Mouse (Mus musculus) limb, embryonic 15.5 days (tissue): Measurements from ENCODE around the gene Abracl. TPM values are rescaled to one million over a fixed set of nuclear protein-coding genes. Genes with fewer than 3 reads are reported as not detected.

Source experiments
- ATAC-seq: fragments of 200-750 bp; cut with Nextera tagmentation; 2 replicates; pipeline ENCODE4 v1.8.0; 2017; ENCODE audit warnings: low read depth, moderate TSS enrichment; ENCODE audit not compliant: insufficient number of reproducible peaks, low FRiP score, low TSS enrichment
- H3K27ac ChIP-seq: fragments of 300-500 bp; sonication (generic); 2 replicates; pipeline ENCODE4 v1.5.1; 2015; ENCODE audit warnings: moderate library complexity, mild to moderate bottlenecking, inconsistent platforms
- H3K27me3 ChIP-seq: fragments of 300-500 bp; sonication (generic); 2 replicates; pipeline ENCODE4 v1.6.1; 2015; ENCODE audit warnings: inconsistent platforms
- H3K36me3 ChIP-seq: fragments of 300-500 bp; sonication (generic); 2 replicates; pipeline ENCODE4 v1.6.1; 2015; ENCODE audit warnings: inconsistent platforms
- H3K4me1 ChIP-seq: fragments of 300-500 bp; sonication (generic); 2 replicates; pipeline ENCODE4 v1.6.1; 2015; ENCODE audit warnings: inconsistent platforms
- H3K4me2 ChIP-seq: fragments of 300-500 bp; sonication (generic); 2 replicates; pipeline ENCODE4 v1.6.1; 2015; ENCODE audit warnings: mild to moderate bottlenecking, inconsistent platforms
- H3K4me3 ChIP-seq: fragments of 300-500 bp; sonication (generic); 2 replicates; pipeline ENCODE4 v1.5.1; 2015; ENCODE audit warnings: mild to moderate bottlenecking, inconsistent platforms
- H3K9ac ChIP-seq: fragments of 300-500 bp; sonication (generic); 2 replicates; pipeline ENCODE4 v1.6.1; 2015; ENCODE audit warnings: inconsistent platforms
- H3K9me3 ChIP-seq: fragments of 300-500 bp; sonication (generic); 2 replicates; pipeline ENCODE4 v1.6.1; 2016; ENCODE audit warnings: inconsistent platforms
- WGBS: fragments of 180-500 bp; shearing (Covaris S2); methylation state at CpG from one replicate; pipeline ENCODE4 v1.1.7; 2015; 5-methylcytosine and 5-hydroxymethylcytosine counted together
- polyA plus RNA-seq: library from polyadenylated mRNA; unstranded; fragments of >200 nt; fragmentation: Nextera tagmentation; extraction: Ambion mirVana; gene quantifications from 2 replicates; pipeline ENCODE4 v1.2.1, GENCODE M21; 2015

The Abracl gene
- polyA plus RNA-seq = 128 and 138 TPM in 2 replicates

DNA sequence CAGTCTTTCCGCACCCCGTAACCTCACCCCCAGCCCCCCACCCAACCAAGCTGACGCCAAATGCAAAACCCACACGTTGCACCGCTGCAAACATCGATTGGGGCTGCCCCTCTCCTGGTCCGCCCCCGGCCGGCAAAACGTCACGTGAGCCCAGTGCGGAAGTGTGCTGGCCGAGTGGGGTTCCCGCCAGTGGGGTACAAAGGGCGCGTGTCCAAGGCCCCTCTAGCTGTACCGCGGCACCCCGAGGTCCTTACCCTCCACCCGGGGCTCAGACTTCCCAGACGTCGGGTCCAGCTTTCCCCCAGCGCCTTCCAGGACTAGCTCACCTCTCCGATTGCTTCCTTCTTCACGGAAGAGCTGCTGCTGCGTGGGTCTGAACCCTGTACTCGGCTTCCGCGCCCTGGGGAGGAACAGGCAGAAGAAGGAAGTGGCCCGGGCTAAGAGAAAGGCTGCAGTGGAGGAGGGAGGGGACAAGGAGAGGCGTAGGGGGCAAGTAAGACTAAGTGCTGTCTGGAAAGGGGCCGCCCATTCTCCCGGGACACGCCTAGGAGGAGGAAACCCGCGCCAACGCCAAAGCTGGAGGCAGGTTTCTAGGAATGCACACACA is at the start of gene Abracl:
TSS of gene Abracl (minus strand) at position 548 of the 607 bp plus-strand sequence.
- peak within 1 kb of the TSS; percentile 80 for H3K4me3 ChIP-seq
- H3K36me3 ChIP-seq = peaks cover 9% of the 10 kb centered on the region; the same call in 1 of the 2 replicates
- H3K27ac ChIP-seq = peak within 1 kb of the TSS; percentile 97
- H3K9ac ChIP-seq = peak within 1 kb of the TSS; percentile 74
- peaks cover 10% of the 10 kb centered on the region; the same call in 1 of the 2 replicates for H3K4me1 ChIP-seq
- peak within 1 kb of the TSS; percentile 53 for H3K4me2 ChIP-seq
- no peaks in the 10 kb centered on the region for H3K9me3 ChIP-seq
- H3K27me3 ChIP-seq = no peaks in the 10 kb centered on the region
- peak; percentile 92 for ATAC-seq
- WGBS = 0% methylated on average over 37 of the region's 37 CpGs

- WGBS = 59% methylated on average over 3 of the region's 3 CpGs
- no peak overlapping the region for H3K4me3 ChIP-seq
- no peak overlapping the region for H3K9ac ChIP-seq
- H3K36me3 ChIP-seq = peaks cover 6% of the 10 kb centered on the region; the same call in 1 of the 2 replicates
- H3K4me2 ChIP-seq = no peak overlapping the region
- H3K27me3 ChIP-seq = no peaks in the 10 kb centered on the region
- peaks cover 13% of the 10 kb centered on the region for H3K4me1 ChIP-seq
- no peak for ATAC-seq
- H3K9me3 ChIP-seq = no peaks in the 10 kb centered on the region
- H3K27ac ChIP-seq = no peak overlapping the region
Observed at GRCm38 (mm10) chr10:18072871-18073270, 49.8 kb upstream of the Abracl start.

- 74% methylated on average over 2 of the region's 2 CpGs for WGBS
Observed at GRCm38 (mm10) chr10:18070616-18071015, 47.5 kb upstream of the Abracl start.

GRCm38 (mm10) chr10:18070144-18070543 is 47.1 kb upstream of the Abracl start:
- Histone ChIP-seq H3K9me3 (no peaks in the 10 kb centered on the region), H3K9ac (no peak overlapping the region), H3K4me2 (no peak overlapping the region), H3K4me3 (no peak overlapping the region), H3K27me3 (no peaks in the 10 kb centered on the region), H3K36me3 (no peaks in the 10 kb centered on the region), H3K27ac (no peak overlapping the region), H3K4me1 (peaks cover 17% of the 10 kb centered on the region)
- WGBS = 59% methylated on average over 3 of the region's 3 CpGs
- ATAC-seq = no peak

More at GRCm38 (mm10) chr10:18070616-18071015, 47.5 kb upstream of the Abracl start:
- H3K27me3 ChIP-seq = no peaks in the 10 kb centered on the region
- no peak overlapping the region for H3K9ac ChIP-seq
- no peak overlapping the region for H3K27ac ChIP-seq
- no peak overlapping the region for H3K4me2 ChIP-seq
- no peak for ATAC-seq
- H3K36me3 ChIP-seq = no peaks in the 10 kb centered on the region
- H3K9me3 ChIP-seq = no peaks in the 10 kb centered on the region
- no peak overlapping the region for H3K4me3 ChIP-seq
- peaks cover 17% of the 10 kb centered on the region for H3K4me1 ChIP-seq

DNA sequence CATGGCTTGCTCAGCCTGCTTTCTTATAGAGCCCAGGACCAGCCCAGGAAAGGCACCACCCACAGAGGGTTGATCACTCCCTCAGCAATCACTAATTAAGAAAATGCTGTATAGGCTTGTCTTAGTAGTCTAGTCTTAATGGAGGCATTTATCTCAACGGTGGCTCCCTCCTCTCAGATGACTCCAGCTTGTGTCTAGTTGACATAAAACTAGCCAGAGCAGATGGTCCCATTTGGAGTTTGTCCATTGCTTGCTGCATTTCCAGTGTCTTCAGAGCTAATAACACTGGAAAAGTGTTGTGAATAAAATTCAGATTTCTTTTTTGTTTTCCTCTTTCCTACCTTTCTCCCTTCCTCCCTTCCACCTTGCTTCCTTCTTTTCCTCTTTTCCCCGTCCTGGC is 46.5 kb upstream of the Abracl start:
- H3K4me3 ChIP-seq = no peak overlapping the region
- WGBS = 72% methylated on average over 2 of the region's 2 CpGs
- H3K27me3 ChIP-seq = no peaks in the 10 kb centered on the region
- no peak for ATAC-seq
- no peak overlapping the region for H3K9ac ChIP-seq
- peaks cover 17% of the 10 kb centered on the region for H3K4me1 ChIP-seq
- H3K36me3 ChIP-seq = no peaks in the 10 kb centered on the region
- no peak overlapping the region for H3K27ac ChIP-seq
- H3K9me3 ChIP-seq = no peaks in the 10 kb centered on the region
- H3K4me2 ChIP-seq = no peak overlapping the region

GRCm38 (mm10) chr10:18068880-18069279 is 45.8 kb upstream of the Abracl start:
- 87% methylated on average over 2 of the region's 2 CpGs for WGBS

GRCm38 (mm10) chr10:18067761-18068446 is 44.8 kb upstream of the Abracl start:
- Histone ChIP-seq H3K36me3 (no peaks in the 10 kb centered on the region), H3K9me3 (no peaks in the 10 kb centered on the region), H3K4me3 (no peak overlapping the region), H3K4me2 (no peak overlapping the region), H3K9ac (no peak overlapping the region), H3K4me1 (peaks cover 17% of the 10 kb centered on the region), H3K27ac (no peak overlapping the region), H3K27me3 (no peaks in the 10 kb centered on the region)
- ATAC-seq = no peak
- 46% methylated on average over 10 of the region's 10 CpGs for WGBS

More at GRCm38 (mm10) chr10:18068880-18069279, 45.8 kb upstream of the Abracl start:
- H3K9ac ChIP-seq = no peak overlapping the region
- H3K4me1 ChIP-seq = peaks cover 17% of the 10 kb centered on the region
- no peak for ATAC-seq
- no peak overlapping the region for H3K4me2 ChIP-seq
- no peaks in the 10 kb centered on the region for H3K27me3 ChIP-seq
- H3K27ac ChIP-seq = no peak overlapping the region
- H3K36me3 ChIP-seq = no peaks in the 10 kb centered on the region
- no peak overlapping the region for H3K4me3 ChIP-seq
- H3K9me3 ChIP-seq = no peaks in the 10 kb centered on the region

GRCm38 (mm10) chr10:18066031-18066439 is 42.9 kb upstream of the Abracl start:
- Histone ChIP-seq H3K9ac (no peak overlapping the region), H3K36me3 (no peaks in the 10 kb centered on the region), H3K27ac (no peak overlapping the region), H3K4me3 (no peak overlapping the region), H3K9me3 (no peaks in the 10 kb centered on the region), H3K4me1 (peaks cover 17% of the 10 kb centered on the region), H3K4me2 (no peak overlapping the region), H3K27me3 (no peaks in the 10 kb centered on the region)
- WGBS = 88% methylated on average over 10 of the region's 10 CpGs
- ATAC-seq = no peak

DNA sequence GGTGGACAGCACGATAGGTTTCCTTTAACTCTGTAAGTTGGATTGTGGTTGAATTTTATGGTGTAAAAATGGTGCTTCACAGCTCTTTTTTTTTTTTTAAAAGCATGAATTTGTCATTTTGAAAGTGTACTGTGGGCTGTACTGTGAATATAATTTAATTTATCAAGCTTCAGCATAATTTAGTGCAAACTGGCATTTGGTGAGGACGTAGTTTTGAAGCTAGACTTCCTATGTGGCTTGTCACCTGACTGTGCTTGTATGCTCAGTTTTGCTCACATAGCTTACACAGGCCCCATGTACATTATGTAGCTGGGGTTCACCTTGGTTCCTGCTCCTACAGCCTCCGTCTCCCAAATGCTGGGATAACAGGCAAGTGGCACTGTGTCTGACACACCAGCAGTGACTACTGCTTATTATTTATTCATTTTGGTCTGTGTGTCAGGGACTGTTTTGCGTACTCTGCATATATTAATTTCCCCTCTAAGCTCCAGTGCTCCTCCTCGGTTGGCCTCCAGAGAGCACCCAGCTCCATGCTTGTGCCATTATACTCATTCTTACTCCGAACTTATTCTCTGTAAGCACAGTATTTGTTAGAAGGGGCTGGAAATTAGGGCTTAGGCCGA is 41.6 kb upstream of the Abracl start:
- Histone ChIP-seq H3K9me3 (no peaks in the 10 kb centered on the region), H3K27me3 (no peaks in the 10 kb centered on the region), H3K9ac (no peak overlapping the region), H3K4me3 (no peak overlapping the region), H3K4me1 (peaks cover 8% of the 10 kb centered on the region; the same call in 1 of the 2 replicates), H3K4me2 (no peak overlapping the region), H3K36me3 (no peaks in the 10 kb centered on the region), H3K27ac (no peak overlapping the region)
- no peak for ATAC-seq
- 86% methylated on average over 7 of the region's 7 CpGs for WGBS

DNA sequence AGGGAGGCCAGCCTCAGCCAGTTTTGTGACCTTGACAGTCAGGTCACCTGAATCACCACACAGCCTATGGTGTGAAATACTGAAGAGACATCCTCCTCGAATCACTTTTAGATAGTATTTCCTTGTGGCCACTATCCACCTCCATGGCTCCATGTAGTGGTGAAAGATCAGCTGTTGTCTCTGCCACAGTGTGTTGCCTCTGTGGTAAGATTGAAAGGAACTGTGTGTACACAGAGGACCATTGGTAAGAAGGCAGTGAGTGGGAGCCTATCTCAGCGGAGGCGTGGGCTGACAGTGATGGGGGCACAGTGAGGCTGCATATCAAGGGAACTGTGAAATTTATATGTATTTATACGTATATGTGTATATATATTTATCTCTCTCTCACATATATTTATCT is 38.4 kb upstream of the Abracl start:
- ATAC-seq = no peak
- Histone ChIP-seq H3K4me2 (no peak overlapping the region), H3K27ac (no peak overlapping the region), H3K36me3 (no peaks in the 10 kb centered on the region), H3K4me3 (no peak overlapping the region), H3K27me3 (no peaks in the 10 kb centered on the region), H3K4me1 (peaks cover 15% of the 10 kb centered on the region), H3K9ac (no peak overlapping the region), H3K9me3 (no peaks in the 10 kb centered on the region)
- WGBS = 95% methylated on average over 4 of the region's 4 CpGs

GRCm38 (mm10) chr10:18060778-18061177 is 37.7 kb upstream of the Abracl start:
- Histone ChIP-seq H3K9me3 (no peaks in the 10 kb centered on the region), H3K36me3 (no peaks in the 10 kb centered on the region), H3K9ac (no peak overlapping the region), H3K27ac (no peak overlapping the region), H3K4me2 (no peak overlapping the region), H3K4me1 (peaks cover 15% of the 10 kb centered on the region), H3K4me3 (no peak overlapping the region), H3K27me3 (no peaks in the 10 kb centered on the region)
- WGBS = 77% methylated on average over 2 of the region's 2 CpGs
- ATAC-seq = no peak

- ATAC-seq = no peak
- H3K36me3 ChIP-seq = no peaks in the 10 kb centered on the region
- peaks cover 17% of the 10 kb centered on the region for H3K4me1 ChIP-seq
- no peak overlapping the region for H3K4me2 ChIP-seq
- H3K4me3 ChIP-seq = no peak overlapping the region
- H3K27me3 ChIP-seq = no peaks in the 10 kb centered on the region
- H3K9ac ChIP-seq = no peak overlapping the region
- no peak overlapping the region for H3K27ac ChIP-seq
- WGBS = 82% methylated on average over 13 of the region's 13 CpGs
- H3K9me3 ChIP-seq = no peaks in the 10 kb centered on the region
Observed at GRCm38 (mm10) chr10:18059807-18060206, 36.7 kb upstream of the Abracl start.
